Comparison of ENCODE assay signal across 22 mouse cellular contexts in the genomic region with DNA sequence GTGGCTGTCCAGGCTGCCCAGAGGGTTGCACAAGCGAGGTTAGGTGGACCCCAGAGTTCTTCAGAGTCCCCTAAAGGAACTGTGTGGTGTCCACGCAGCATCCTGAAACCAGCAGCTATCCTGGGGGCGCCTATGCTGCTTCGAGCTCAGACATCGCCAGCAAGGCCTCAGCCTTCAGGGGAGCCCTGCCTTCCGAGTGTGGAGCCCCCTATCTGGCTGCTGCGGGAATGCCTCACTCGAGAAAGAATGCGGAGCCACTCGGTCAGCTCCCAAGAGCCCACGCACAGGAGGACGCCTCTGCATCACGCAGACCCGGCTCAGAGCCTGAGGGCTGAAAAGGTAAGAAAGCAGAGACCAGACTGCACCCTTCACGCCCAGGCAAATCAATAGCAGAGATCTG. TPM values are rescaled to one million over a fixed set of nuclear protein-coding genes. Genes with fewer than 3 reads are reported as not detected.
DNase-seq lines count a peak whose midpoint lies in the region; ATAC-seq and TF ChIP-seq lines count a peak whose summit lies in the region.
"Had no signal": no experiment of that assay in that cellular context is flagged by ENCODE, and none has a peak within 500 bp of the region (broad histone marks: within the 10 kb centered on the region; RNA-seq: fewer than 3 reads in every experiment).

No protein-coding gene starts in this region.

- WGBS in intestine, postnatal 0 days: 75% methylated on average over 15 of the region's 15 CpGs
- WGBS in intestine, embryonic 16.5 days: 68% methylated on average over 15 of the region's 15 CpGs
- WGBS in forebrain, postnatal 0 days: 68% methylated on average over 15 of the region's 15 CpGs
- 53% methylated on average over 15 of the region's 15 CpGs for WGBS in midbrain, embryonic 15.5 days

- H3K9me3 ChIP-seq in intestine, postnatal 0 days (ENCODE audit: control insufficient read depth): no peaks in the 10 kb centered on the region
- no peaks in the 10 kb centered on the region for H3K9me3 ChIP-seq in intestine, embryonic 16.5 days (ENCODE audit: control insufficient read depth, low read length)
- no peaks in the 10 kb centered on the region for H3K9me3 ChIP-seq in forebrain, postnatal 0 days (ENCODE audit: low read length)
- no peaks in the 10 kb centered on the region for H3K9me3 ChIP-seq in midbrain, embryonic 15.5 days
- H3K9me3 ChIP-seq: lung, embryonic 15.5 days had no signal

- no peak for ATAC-seq in intestine, postnatal 0 days
- ATAC-seq in intestine, embryonic 16.5 days: no peak
- ATAC-seq in forebrain, postnatal 0 days: no peak
- ATAC-seq in midbrain, embryonic 15.5 days (replicated peaks): no peak
- ATAC-seq in erythroid progenitor cell, adult 5-6 weeks (replicated peaks; ENCODE audit: low FRiP score, poor library complexity, severe bottlenecking): no peak

- H3K4me1 ChIP-seq in intestine, postnatal 0 days (replicated peaks; ENCODE audit: control insufficient read depth, insufficient read depth, low read length): no peaks in the 10 kb centered on the region
- no peaks in the 10 kb centered on the region for H3K4me1 ChIP-seq in intestine, embryonic 16.5 days (ENCODE audit: control insufficient read depth, insufficient read depth, low read length)
- peaks cover 23% of the 10 kb centered on the region for H3K4me1 ChIP-seq in forebrain, postnatal 0 days (ENCODE audit: insufficient read depth)
- H3K4me1 ChIP-seq in midbrain, embryonic 15.5 days: peaks cover 34% of the 10 kb centered on the region

- H3K27me3 ChIP-seq in intestine, postnatal 0 days (replicated peaks; ENCODE audit: control insufficient read depth, insufficient read depth, low read length): 0 out of 2 replicates have a peak, but pooled peaks cover 5% of the 10 kb centered on the region
- no peaks in the 10 kb centered on the region for H3K27me3 ChIP-seq in intestine, embryonic 16.5 days (replicated peaks; ENCODE audit: control insufficient read depth, insufficient read depth, low read length)
- H3K27me3 ChIP-seq in forebrain, postnatal 0 days (ENCODE audit: insufficient read depth, low read length): no peaks in the 10 kb centered on the region
- H3K27me3 ChIP-seq in midbrain, embryonic 15.5 days (replicated peaks): no peaks in the 10 kb centered on the region
- H3K27me3 ChIP-seq: lung, embryonic 15.5 days had no signal

- TF ChIP-seq CTCF in intestine, postnatal 0 days (IDR thresholded peaks at IDR 0.05; ENCODE audit: low read depth): peak; percentile 22; the same call in 1 of the 2 replicates
- peak; percentile 54 for TF ChIP-seq CTCF in forebrain, postnatal 0 days (IDR thresholded peaks at IDR 0.05; ENCODE audit: low read depth)

- H3K9ac ChIP-seq in intestine, postnatal 0 days (ENCODE audit: low read depth, low read length): no peak overlapping the region
- no peak overlapping the region for H3K9ac ChIP-seq in intestine, embryonic 16.5 days (ENCODE audit: low read depth, low read length)
- no peak overlapping the region for H3K9ac ChIP-seq in forebrain, postnatal 0 days
- H3K9ac ChIP-seq in midbrain, embryonic 15.5 days: no peak overlapping the region
- H3K9ac ChIP-seq: lung, embryonic 15.5 days had no signal

- peak; percentile 21 for DNase-seq in R1 (ENCODE audit: low read depth, low spot score)
- DNase-seq in forebrain, postnatal 0 days: no peak
- DNase-seq in kidney, adult 11 months: no peak
- no peak for DNase-seq in right cerebral cortex, postnatal 4 days
- DNase-seq: B cell, adult 2 months; cerebellum, adult 18-20 months; embryo, embryonic 11 days; heart, postnatal 14 days; kidney, adult 8-10 months; liver; right cerebral cortex, adult 18-20 months; thymus, adult 18-20 months had no signal

- no peaks in the 10 kb centered on the region for H3K36me3 ChIP-seq in intestine, postnatal 0 days (ENCODE audit: control insufficient read depth, insufficient read depth)
- H3K36me3 ChIP-seq in intestine, embryonic 16.5 days (ENCODE audit: control insufficient read depth, insufficient read depth, low read length): no peaks in the 10 kb centered on the region
- no peaks in the 10 kb centered on the region for H3K36me3 ChIP-seq in forebrain, postnatal 0 days (ENCODE audit: insufficient read depth)
- no peaks in the 10 kb centered on the region for H3K36me3 ChIP-seq in midbrain, embryonic 15.5 days (replicated peaks)
- H3K36me3 ChIP-seq: lung, embryonic 15.5 days had no signal

- no peak overlapping the region for H3K27ac ChIP-seq in intestine, postnatal 0 days (ENCODE audit: low read depth, low read length)
- no peak overlapping the region for H3K27ac ChIP-seq in intestine, embryonic 16.5 days (ENCODE audit: low read length)
- H3K27ac ChIP-seq in forebrain, postnatal 0 days (ENCODE audit: low read depth, low read length): peak overlapping the region; percentile 94
- H3K27ac ChIP-seq in midbrain, embryonic 15.5 days: peak overlapping the region; percentile 92
- H3K27ac ChIP-seq: lung, embryonic 15.5 days had no signal

- H3K4me2 ChIP-seq in intestine, postnatal 0 days (replicated peaks; ENCODE audit: low read depth): no peak overlapping the region
- H3K4me2 ChIP-seq in intestine, embryonic 16.5 days (ENCODE audit: low read depth, low read length): no peak overlapping the region
- no peak overlapping the region for H3K4me2 ChIP-seq in forebrain, postnatal 0 days (ENCODE audit: low read depth)
- H3K4me2 ChIP-seq in midbrain, embryonic 15.5 days: no peak overlapping the region
- H3K4me2 ChIP-seq: lung, embryonic 15.5 days had no signal

- no peak overlapping the region for H3K4me3 ChIP-seq in intestine, postnatal 0 days (ENCODE audit: low read depth, low read length)
- H3K4me3 ChIP-seq in intestine, embryonic 16.5 days (ENCODE audit: low read length): no peak overlapping the region
- H3K4me3 ChIP-seq in forebrain, postnatal 0 days (ENCODE audit: low read depth, low read length): no peak overlapping the region
- no peak overlapping the region for H3K4me3 ChIP-seq in midbrain, embryonic 15.5 days
- H3K4me3 ChIP-seq: lung, embryonic 15.5 days had no signal

RNA-seq across cellular contexts. Expression of a gene that starts 38.2 kb away (rescaled TPM):
- polyA plus RNA-seq in intestine, postnatal 0 days (2015; fragmentation: Nextera tagmentation; extraction: Ambion mirVana): not detected in 2 replicates
- not detected in 2 replicates for polyA plus RNA-seq in intestine, embryonic 16.5 days (2015; fragmentation: Nextera tagmentation; extraction: Ambion mirVana)
- 0.15 and 0.38 TPM in 2 replicates for total RNA-seq in forebrain, postnatal 0 days (2014; rRNA removed)
- polyA plus RNA-seq in forebrain, postnatal 0 days (2015; fragmentation: Nextera tagmentation; extraction: Ambion mirVana): 0.45 and 0.84 TPM in 2 replicates
- polyA plus RNA-seq in midbrain, embryonic 15.5 days (2015; fragmentation: Nextera tagmentation; extraction: Ambion mirVana): 0.14 and 0.27 TPM in 2 replicates
- total RNA-seq in erythroid progenitor cell, adult 5-6 weeks (2015; ENCODE audit: low replicate concordance): 0.36 TPM in 1 of 2 replicates, not detected in the other
- 0.26 TPM in 1 of 2 replicates, not detected in the other for total RNA-seq in erythroid progenitor cell, adult 5-6 weeks (2017; ENCODE audit: low replicate concordance)
- total RNA-seq: gastrocnemius, adult 8-10 months; heart, postnatal 14 days; megakaryocyte-erythroid progenitor cell, adult 5-6 weeks; MEL had no signal
- polyA plus RNA-seq: large intestine, adult 2 months had no signal

RNA-seq across cellular contexts. Expression of a gene that starts 50.8 kb away (rescaled TPM):
- polyA plus RNA-seq in intestine, postnatal 0 days (2015; fragmentation: Nextera tagmentation; extraction: Ambion mirVana): 0.24 and 0.38 TPM in 2 replicates
- polyA plus RNA-seq in intestine, embryonic 16.5 days (2015; fragmentation: Nextera tagmentation; extraction: Ambion mirVana): 0.38 and 0.39 TPM in 2 replicates
- total RNA-seq in forebrain, postnatal 0 days (2014; rRNA removed): 0.14 and 2.8 TPM in 2 replicates
- 1.5 and 1.8 TPM in 2 replicates for polyA plus RNA-seq in forebrain, postnatal 0 days (2015; fragmentation: Nextera tagmentation; extraction: Ambion mirVana)
- polyA plus RNA-seq in midbrain, embryonic 15.5 days (2015; fragmentation: Nextera tagmentation; extraction: Ambion mirVana): 0.92 and 1.1 TPM in 2 replicates
- not detected in 2 replicates for total RNA-seq in erythroid progenitor cell, adult 5-6 weeks (2015; ENCODE audit: low replicate concordance)
- total RNA-seq in erythroid progenitor cell, adult 5-6 weeks (2017; ENCODE audit: low replicate concordance): not detected in 2 replicates
- total RNA-seq: gastrocnemius, adult 8-10 months; heart, postnatal 14 days; megakaryocyte-erythroid progenitor cell, adult 5-6 weeks; MEL; neutrophil, adult 5-6 weeks had no signal
- polyA plus RNA-seq: large intestine, adult 2 months had no signal

Comparison
In these comparisons a context has a peak if more than half of its experiments do, and no peak if none do; other contexts are left out.
1. H3K27ac ChIP-seq: peak in forebrain, postnatal 0 days (single experiment) and midbrain, embryonic 15.5 days (single experiment); none in intestine, postnatal 0 days (single experiment) and intestine, embryonic 16.5 days (single experiment).